Mouse (Mus musculus) layer of hippocampus, postnatal 10 days (tissue): ENCODE results near the gene Acp4. TPM values are rescaled to one million over a fixed set of nuclear protein-coding genes. Genes with fewer than 3 reads are reported as not detected.
"Not testable (repeated sequence)": the region's sequence is repeated elsewhere in the genome, so short reads cannot be mapped to it uniquely, and the experiment has no call there.

Source experiments
- DNase-seq, 2 experiments: peaks; one replicate each; pipeline ENCODE4 v3.0.0; 2021; ENCODE audit warnings: low spot score in 2 of 2
- total RNA-seq, 2 experiments: library from RNA; stranded (reverse); gene quantifications; 2 replicates each; pipeline ENCODE4 v1.2.3; 2021

Acp4 gene
- total RNA-seq, 2 experiments from 2014 or later = not detected

DNA sequence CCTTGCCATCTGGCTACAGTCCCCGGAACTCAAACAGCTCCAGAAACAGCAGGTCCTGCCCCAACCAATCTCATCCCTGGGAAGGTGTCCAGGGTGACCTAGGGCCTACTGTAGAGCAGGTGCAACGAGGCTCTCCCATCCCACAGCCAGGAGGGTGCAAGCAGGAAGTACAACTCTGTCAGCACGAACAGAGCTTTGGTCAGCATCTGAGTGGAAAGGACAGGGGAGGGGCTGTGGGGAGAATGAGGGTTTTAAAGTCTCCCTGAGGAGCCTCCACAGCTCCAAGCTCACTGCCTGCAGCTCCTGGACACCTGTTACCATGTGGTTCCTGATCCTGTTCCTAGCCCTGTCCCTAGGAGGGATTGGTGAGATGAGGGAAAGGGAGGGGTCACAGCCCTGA lies 50.0 kb downstream of the Acp4 start, which contains the start of gene Klk1b4:
Gene Klk1b4, plus strand, starts transcription at position 301 of the 400 bp plus-strand sequence.
- DNase-seq = not testable (repeated sequence)

Other genes with a start within 250 kb of the Acp4 start
- not detected for gene Klk1b26, start 245.2 kb downstream of the Acp4 start, total RNA-seq
- gene Klk1b27, start 205.1 kb downstream of the Acp4 start, total RNA-seq = not detected
- gene Klk1b21, start 155.1 kb downstream of the Acp4 start, total RNA-seq = not detected
- not detected for gene Klk1b22, start 144.7 kb downstream of the Acp4 start, total RNA-seq
- gene Klk1b16, start 120.6 kb downstream of the Acp4 start, total RNA-seq = not detected
- gene Klk1b24, start 69.1 kb downstream of the Acp4 start, total RNA-seq = not detected
- gene Klk1b3, start 59.2 kb downstream of the Acp4 start, total RNA-seq = not detected
- not detected for gene Klk1b4, start 49.9 kb downstream of the Acp4 start, total RNA-seq
- not detected for gene Klk1b5, start 41.4 kb downstream of the Acp4 start, total RNA-seq
- gene Klk1, start 32.0 kb downstream of the Acp4 start, total RNA-seq = not detected
- not detected for gene Gm36864, start 21.2 kb downstream of the Acp4 start, total RNA-seq
- gene 1700028J19Rik, start 10.7 kb downstream of the Acp4 start, total RNA-seq = 1 to 10 TPM; 1.3 to 2.1 TPM
- gene 2410002F23Rik, start 10.7 kb downstream of the Acp4 start, total RNA-seq = 100 to 1,000 TPM; 117 to 139 TPM
- not detected for gene Gm15517, start 4.1 kb upstream of the Acp4 start, total RNA-seq
- 1 to 10 TPM; 1.9 TPM for gene Clec11a, start 49.5 kb upstream of the Acp4 start, total RNA-seq
- 100 to 1,000 TPM; 439 to 476 TPM for gene Shank1, start 52.9 kb upstream of the Acp4 start, total RNA-seq
- gene Syt3, start 126.7 kb upstream of the Acp4 start, total RNA-seq = 10 to 100 TPM; 84.0 to 90.2 TPM
- 1 to 10 TPM; 4.3 to 5.0 TPM for gene 1700008O03Rik, start 128.4 kb upstream of the Acp4 start, total RNA-seq
- 100 to 1,000 TPM; 338 to 365 TPM for gene Lrrc4b, start 171.6 kb upstream of the Acp4 start, total RNA-seq
- gene Aspdh, start 208.0 kb upstream of the Acp4 start, total RNA-seq = 10 to 100 TPM; 13.0 to 16.5 TPM
- 10 to 100 TPM; 38.7 to 41.1 TPM for gene Josd2, start 210.6 kb upstream of the Acp4 start, total RNA-seq
- 100 to 1,000 TPM; 157 to 169 TPM for gene Emc10, start 239.2 kb upstream of the Acp4 start, total RNA-seq
- 10 to 100 TPM; 27.6 to 33.3 TPM for gene Fam71e1, start 239.2 kb upstream of the Acp4 start, total RNA-seq